Mouse (Mus musculus): ENCODE results near the gene Nlgn1. TPM values are rescaled to one million over a fixed set of nuclear protein-coding genes. Genes with fewer than 3 reads are reported as not detected.

Gene Nlgn1
- polyA plus RNA-seq, 1 experiment from 2014 or later: 0.48 TPM

- H3K27me3 ChIP-seq (ENCODE audit: control insufficient read depth, insufficient read depth, low read length): no peaks in the 10 kb centered on the region
- no peaks in the 10 kb centered on the region for H3K36me3 ChIP-seq (ENCODE audit: control insufficient read depth, insufficient read depth, low read length)
- H3K9ac ChIP-seq (ENCODE audit: low read length): no peak overlapping the region
- DNase-seq (ENCODE audit: low spot score) (no peak), ATAC-seq (ENCODE audit: insufficient number of reproducible peaks, low FRiP score, low TSS enrichment, low read depth) (no peak)
- H3K9me3 ChIP-seq (ENCODE audit: control insufficient read depth, low read length): no peaks in the 10 kb centered on the region
- no peak overlapping the region for H3K4me3 ChIP-seq (ENCODE audit: low read depth, low read length)
- no peak overlapping the region for H3K27ac ChIP-seq (replicated peaks; ENCODE audit: low read depth, low read length)
- H3K4me1 ChIP-seq (ENCODE audit: control insufficient read depth, insufficient read depth, low read length): no peaks in the 10 kb centered on the region
- no peak overlapping the region for H3K4me2 ChIP-seq (ENCODE audit: low read depth, severe bottlenecking)
- WGBS: 79% methylated on average over 6 of the region's 6 CpGs
Observed at GRCm38 (mm10) chr3:25775437-25775836, 556.8 kb downstream of the Nlgn1 start.

DNA sequence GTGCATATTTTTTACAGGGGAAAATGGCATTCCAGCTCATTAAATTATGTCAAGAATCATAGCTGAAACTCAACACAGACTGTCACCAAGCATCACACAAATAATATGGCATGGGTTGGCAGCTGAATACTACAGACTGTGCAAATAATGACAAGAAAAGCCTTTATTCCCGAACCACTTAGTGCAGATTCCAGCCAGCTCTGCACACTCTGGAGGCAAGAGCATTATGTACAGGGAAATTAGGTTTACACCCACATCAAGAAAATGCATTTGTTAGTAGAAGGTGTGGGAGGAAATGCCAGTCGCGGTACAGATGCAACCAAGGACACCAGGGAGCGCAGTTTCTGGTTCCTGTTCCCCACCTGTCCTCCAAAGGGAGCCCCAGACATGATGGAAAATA, 558.4 kb downstream of the Nlgn1 start:
- Histone ChIP-seq H3K4me2 (ENCODE audit: low read depth, severe bottlenecking) (no peak overlapping the region), H3K27me3 (ENCODE audit: control insufficient read depth, insufficient read depth, low read length) (no peaks in the 10 kb centered on the region), H3K36me3 (ENCODE audit: control insufficient read depth, insufficient read depth, low read length) (no peaks in the 10 kb centered on the region), H3K4me1 (ENCODE audit: control insufficient read depth, insufficient read depth, low read length) (no peaks in the 10 kb centered on the region), H3K9me3 (ENCODE audit: control insufficient read depth, low read length) (no peaks in the 10 kb centered on the region), H3K4me3 (ENCODE audit: low read depth, low read length) (no peak overlapping the region), H3K27ac (replicated peaks; ENCODE audit: low read depth, low read length) (no peak overlapping the region), H3K9ac (ENCODE audit: low read length) (no peak overlapping the region)
- no peak for ATAC-seq (ENCODE audit: insufficient number of reproducible peaks, low FRiP score, low TSS enrichment, low read depth)
- no peak for DNase-seq (ENCODE audit: low spot score)
- 75% methylated on average over 4 of the region's 4 CpGs for WGBS

- H3K4me2 ChIP-seq (ENCODE audit: low read depth, severe bottlenecking): no peak overlapping the region
- H3K9me3 ChIP-seq (ENCODE audit: control insufficient read depth, low read length): no peaks in the 10 kb centered on the region
- H3K27me3 ChIP-seq (ENCODE audit: control insufficient read depth, insufficient read depth, low read length): no peaks in the 10 kb centered on the region
- H3K9ac ChIP-seq (ENCODE audit: low read length): no peak overlapping the region
- ATAC-seq (ENCODE audit: insufficient number of reproducible peaks, low FRiP score, low TSS enrichment, low read depth) (no peak), DNase-seq (ENCODE audit: low spot score) (no peak)
- H3K4me1 ChIP-seq (ENCODE audit: control insufficient read depth, insufficient read depth, low read length): no peaks in the 10 kb centered on the region
- no peak overlapping the region for H3K27ac ChIP-seq (replicated peaks; ENCODE audit: low read depth, low read length)
- H3K4me3 ChIP-seq (ENCODE audit: low read depth, low read length): no peak overlapping the region
- H3K36me3 ChIP-seq (ENCODE audit: control insufficient read depth, insufficient read depth, low read length): no peaks in the 10 kb centered on the region
Observed at GRCm38 (mm10) chr3:25773467-25773866, 558.8 kb downstream of the Nlgn1 start.

- Histone ChIP-seq H3K27me3 (ENCODE audit: control insufficient read depth, insufficient read depth, low read length) (no peaks in the 10 kb centered on the region), H3K4me3 (ENCODE audit: low read depth, low read length) (no peak overlapping the region), H3K27ac (replicated peaks; ENCODE audit: low read depth, low read length) (no peak overlapping the region), H3K4me2 (ENCODE audit: low read depth, severe bottlenecking) (no peak overlapping the region), H3K9me3 (ENCODE audit: control insufficient read depth, low read length) (no peaks in the 10 kb centered on the region), H3K36me3 (ENCODE audit: control insufficient read depth, insufficient read depth, low read length) (no peaks in the 10 kb centered on the region), H3K4me1 (ENCODE audit: control insufficient read depth, insufficient read depth, low read length) (no peaks in the 10 kb centered on the region), H3K9ac (ENCODE audit: low read length) (no peak overlapping the region)
- 92% methylated on average over 4 of the region's 4 CpGs for whole genome bisulfite sequencing
- ATAC-seq (ENCODE audit: insufficient number of reproducible peaks, low FRiP score, low TSS enrichment, low read depth): no peak
- DNase-seq (ENCODE audit: low spot score): no peak
Observed at GRCm38 (mm10) chr3:25763689-25764088, 568.6 kb downstream of the Nlgn1 start.

GRCm38 (mm10) chr3:25757813-25758212, 574.4 kb downstream of the Nlgn1 start:
- no peaks in the 10 kb centered on the region for H3K36me3 ChIP-seq (ENCODE audit: control insufficient read depth, insufficient read depth, low read length)

DNA sequence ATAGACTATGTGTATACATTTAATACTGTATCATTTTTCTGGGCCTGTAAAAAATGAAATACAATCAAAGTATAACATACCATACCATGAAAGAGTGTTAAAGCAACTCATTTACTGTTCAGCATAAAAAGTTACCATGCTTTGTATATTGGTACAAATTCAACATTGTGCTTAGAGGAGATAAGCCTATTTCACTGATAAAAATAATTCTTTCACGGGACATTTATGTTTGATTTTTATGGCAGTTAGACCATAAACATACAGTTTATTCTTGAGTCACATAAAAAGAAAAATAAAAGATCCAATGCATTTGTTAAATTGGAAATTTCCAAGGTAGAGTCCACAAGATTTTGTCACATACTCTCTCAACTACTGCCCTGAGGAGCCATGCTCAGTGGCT, 608.1 kb downstream of the Nlgn1 start:
- DNase-seq (ENCODE audit: low spot score): no peak
- ATAC-seq (ENCODE audit: insufficient number of reproducible peaks, low FRiP score, low TSS enrichment, low read depth): no peak
- Histone ChIP-seq H3K27ac (replicated peaks; ENCODE audit: low read depth, low read length) (no peak overlapping the region), H3K9me3 (ENCODE audit: control insufficient read depth, low read length) (no peaks in the 10 kb centered on the region), H3K9ac (ENCODE audit: low read length) (no peak overlapping the region), H3K4me1 (ENCODE audit: control insufficient read depth, insufficient read depth, low read length) (no peaks in the 10 kb centered on the region), H3K4me2 (ENCODE audit: low read depth, severe bottlenecking) (no peak overlapping the region), H3K4me3 (ENCODE audit: low read depth, low read length) (no peak overlapping the region), H3K36me3 (ENCODE audit: control insufficient read depth, insufficient read depth, low read length) (no peaks in the 10 kb centered on the region), H3K27me3 (ENCODE audit: control insufficient read depth, insufficient read depth, low read length) (no peaks in the 10 kb centered on the region)
- WGBS: 89% methylated on average over 1 of the region's 1 CpGs

More at GRCm38 (mm10) chr3:25757813-25758212, 574.4 kb downstream of the Nlgn1 start:
- Histone ChIP-seq H3K9me3 (ENCODE audit: control insufficient read depth, low read length) (no peaks in the 10 kb centered on the region), H3K27ac (replicated peaks; ENCODE audit: low read depth, low read length) (no peak overlapping the region), H3K4me3 (ENCODE audit: low read depth, low read length) (no peak overlapping the region), H3K4me1 (ENCODE audit: control insufficient read depth, insufficient read depth, low read length) (no peaks in the 10 kb centered on the region), H3K27me3 (ENCODE audit: control insufficient read depth, insufficient read depth, low read length) (no peaks in the 10 kb centered on the region), H3K9ac (ENCODE audit: low read length) (no peak overlapping the region), H3K4me2 (ENCODE audit: low read depth, severe bottlenecking) (no peak overlapping the region)
- WGBS: 86% methylated on average over 2 of the region's 2 CpGs
- no peak for DNase-seq (ENCODE audit: low spot score)
- no peak for ATAC-seq (ENCODE audit: insufficient number of reproducible peaks, low FRiP score, low TSS enrichment, low read depth)

- H3K9me3 ChIP-seq (ENCODE audit: control insufficient read depth, low read length): no peaks in the 10 kb centered on the region
- no peak overlapping the region for H3K27ac ChIP-seq (replicated peaks; ENCODE audit: low read depth, low read length)
- no peak overlapping the region for H3K4me3 ChIP-seq (ENCODE audit: low read depth, low read length)
- H3K4me1 ChIP-seq (ENCODE audit: control insufficient read depth, insufficient read depth, low read length): no peaks in the 10 kb centered on the region
- H3K36me3 ChIP-seq (ENCODE audit: control insufficient read depth, insufficient read depth, low read length): no peaks in the 10 kb centered on the region
- WGBS: 88% methylated on average over 5 of the region's 5 CpGs
- no peak for ATAC-seq (ENCODE audit: insufficient number of reproducible peaks, low FRiP score, low TSS enrichment, low read depth)
- DNase-seq (ENCODE audit: low spot score): no peak
- no peak overlapping the region for H3K9ac ChIP-seq (ENCODE audit: low read length)
- H3K4me2 ChIP-seq (ENCODE audit: low read depth, severe bottlenecking): no peak overlapping the region
- H3K27me3 ChIP-seq (ENCODE audit: control insufficient read depth, insufficient read depth, low read length): no peaks in the 10 kb centered on the region
Observed at GRCm38 (mm10) chr3:25721464-25721863, 610.8 kb downstream of the Nlgn1 start.

- no peak for DNase-seq (ENCODE audit: low spot score)
- H3K4me2 ChIP-seq (ENCODE audit: low read depth, severe bottlenecking): no peak overlapping the region
- WGBS: 81% methylated on average over 2 of the region's 2 CpGs
- no peak overlapping the region for H3K27ac ChIP-seq (replicated peaks; ENCODE audit: low read depth, low read length)
- no peaks in the 10 kb centered on the region for H3K4me1 ChIP-seq (ENCODE audit: control insufficient read depth, insufficient read depth, low read length)
- H3K9me3 ChIP-seq (ENCODE audit: control insufficient read depth, low read length): no peaks in the 10 kb centered on the region
- no peak overlapping the region for H3K9ac ChIP-seq (ENCODE audit: low read length)
- H3K27me3 ChIP-seq (ENCODE audit: control insufficient read depth, insufficient read depth, low read length): no peaks in the 10 kb centered on the region
- H3K36me3 ChIP-seq (ENCODE audit: control insufficient read depth, insufficient read depth, low read length): no peaks in the 10 kb centered on the region
- no peak overlapping the region for H3K4me3 ChIP-seq (ENCODE audit: low read depth, low read length)
- ATAC-seq (ENCODE audit: insufficient number of reproducible peaks, low FRiP score, low TSS enrichment, low read depth): no peak
Observed at GRCm38 (mm10) chr3:25707380-25707779, 624.9 kb downstream of the Nlgn1 start.

DNA sequence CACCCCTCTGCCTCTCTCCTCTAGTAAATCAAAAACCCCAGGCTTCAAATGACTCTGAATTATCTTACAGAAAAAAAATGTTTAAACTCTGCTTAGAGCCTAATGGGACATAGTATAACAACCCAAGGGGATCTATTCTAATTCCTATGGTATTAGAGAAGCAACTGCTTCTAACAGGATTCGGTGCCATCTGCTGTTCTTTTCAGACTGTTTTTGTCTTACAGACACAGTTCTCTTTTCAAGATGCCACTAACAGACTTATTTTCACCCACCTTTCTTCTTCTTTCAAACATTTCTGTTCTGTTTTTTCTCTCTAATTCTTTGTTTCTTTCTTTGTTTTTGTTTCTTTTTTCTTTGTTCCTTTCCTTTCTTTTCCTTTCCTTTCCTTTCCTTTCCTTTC, 635.0 kb downstream of the Nlgn1 start:
- Histone ChIP-seq H3K4me2 (ENCODE audit: low read depth, severe bottlenecking) (no peak overlapping the region), H3K9ac (ENCODE audit: low read length) (no peak overlapping the region), H3K27ac (replicated peaks; ENCODE audit: low read depth, low read length) (no peak overlapping the region), H3K9me3 (ENCODE audit: control insufficient read depth, low read length) (no peaks in the 10 kb centered on the region), H3K27me3 (ENCODE audit: control insufficient read depth, insufficient read depth, low read length) (no peaks in the 10 kb centered on the region), H3K4me3 (ENCODE audit: low read depth, low read length) (no peak overlapping the region), H3K36me3 (ENCODE audit: control insufficient read depth, insufficient read depth, low read length) (no peaks in the 10 kb centered on the region), H3K4me1 (ENCODE audit: control insufficient read depth, insufficient read depth, low read length) (no peaks in the 10 kb centered on the region)
- no peak for DNase-seq (ENCODE audit: low spot score)
- 79% methylated on average over 1 of the region's 1 CpGs for WGBS
- ATAC-seq (ENCODE audit: insufficient number of reproducible peaks, low FRiP score, low TSS enrichment, low read depth): no peak

Data from limb, embryonic 11.5 days (tissue).